Mouse (Mus musculus) right cerebral cortex, postnatal 14 days (tissue): ENCODE data around the gene Map4k2.
A peak's percentile ranks its signal among the peaks of the same experiment; 100 is the strongest.

ENCODE experiments used
- DNase-seq: peaks from one replicate; pipeline ENCODE4 v3.0.0; 2022

Map4k2 gene

DNA sequence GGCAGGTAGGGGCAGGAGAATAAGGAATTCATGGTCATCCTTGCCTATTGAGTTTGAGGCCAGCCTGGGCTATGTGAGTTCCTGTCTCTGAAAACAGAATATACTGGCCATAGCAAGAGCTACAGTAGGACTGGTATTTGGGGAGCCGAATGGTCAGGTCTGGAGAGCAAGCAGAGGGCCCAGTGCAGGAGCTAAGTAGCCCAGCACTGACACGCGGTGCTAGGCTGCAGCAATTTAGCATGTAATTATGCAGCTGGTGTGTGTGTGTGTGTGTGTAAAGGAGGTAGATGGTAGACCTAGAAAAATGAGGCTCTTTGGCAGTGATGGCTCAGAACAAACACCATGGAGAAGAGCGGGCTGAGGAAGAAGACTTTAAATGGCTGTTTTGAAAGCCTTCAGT, 6.7 kb downstream of the Map4k2 start:
- DNase-seq: no peak

- no peak for DNase-seq
These were observed 7.8 kb downstream of the Map4k2 start for GRCm38 (mm10) chr19:6348717-6349116.

- no peak for DNase-seq
These were observed 8.5 kb downstream of the Map4k2 start for GRCm38 (mm10) chr19:6349215-6349983.

DNA sequence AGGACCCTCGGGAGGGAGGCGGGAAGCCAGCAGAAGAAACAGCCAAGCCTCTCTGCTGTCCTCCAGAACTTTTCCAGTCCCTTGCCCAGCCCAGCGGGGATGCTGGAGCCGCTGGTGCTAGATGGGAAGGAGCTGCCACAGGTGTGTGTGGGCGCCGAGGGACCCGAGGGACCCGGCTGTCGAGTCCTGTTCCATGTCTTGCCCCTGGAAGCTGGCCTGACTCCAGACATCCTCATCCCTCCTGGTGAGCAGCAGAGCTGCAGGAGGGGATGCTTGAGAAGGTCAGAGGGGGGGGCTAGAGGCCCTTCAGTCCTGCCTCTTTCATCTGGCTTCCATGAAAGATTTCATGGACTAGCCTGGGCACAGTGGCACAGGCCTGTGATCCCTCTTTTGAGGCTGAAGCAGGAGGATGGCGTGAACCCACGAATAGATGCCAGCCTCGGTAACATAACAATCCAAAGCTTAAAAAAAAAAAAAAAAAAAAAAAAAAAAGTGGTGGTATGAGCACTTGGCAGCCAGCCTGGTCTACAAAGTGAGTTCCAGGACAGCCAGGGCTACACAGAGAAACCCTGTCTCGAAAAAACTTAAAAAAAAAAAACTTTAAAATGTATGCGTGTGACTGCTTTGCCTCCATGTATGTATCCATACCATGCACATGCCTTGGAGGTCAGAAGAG, 10.6 kb downstream of the Map4k2 start:
- DNase-seq: no peak

DNA sequence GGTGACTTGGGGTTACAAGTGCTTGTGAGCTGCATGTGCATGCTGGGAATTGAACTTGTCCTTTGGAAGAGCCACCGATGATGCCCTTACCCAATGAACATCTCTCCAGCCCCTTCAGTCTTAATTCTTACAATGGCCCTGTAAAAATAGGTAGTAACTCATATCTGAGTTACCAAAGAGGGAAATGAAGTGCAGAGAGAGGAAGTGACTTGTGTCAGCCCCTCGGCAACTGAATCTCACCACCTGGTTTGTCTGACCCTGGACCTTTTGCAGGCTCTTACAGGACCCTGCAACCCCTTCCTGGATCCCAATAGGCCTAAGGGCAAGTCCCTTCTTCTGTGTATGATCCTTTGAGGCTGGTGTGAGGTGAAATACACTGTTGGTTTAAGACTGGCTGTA, 11.2 kb downstream of the Map4k2 start:
- no peak for DNase-seq

- no peak for DNase-seq
These were observed 13.1 kb downstream of the Map4k2 start for GRCm38 (mm10) chr19:6354030-6354429.

- DNase-seq: no peak
These were observed 20.4 kb downstream of the Map4k2 start for GRCm38 (mm10) chr19:6361291-6361690.

DNA sequence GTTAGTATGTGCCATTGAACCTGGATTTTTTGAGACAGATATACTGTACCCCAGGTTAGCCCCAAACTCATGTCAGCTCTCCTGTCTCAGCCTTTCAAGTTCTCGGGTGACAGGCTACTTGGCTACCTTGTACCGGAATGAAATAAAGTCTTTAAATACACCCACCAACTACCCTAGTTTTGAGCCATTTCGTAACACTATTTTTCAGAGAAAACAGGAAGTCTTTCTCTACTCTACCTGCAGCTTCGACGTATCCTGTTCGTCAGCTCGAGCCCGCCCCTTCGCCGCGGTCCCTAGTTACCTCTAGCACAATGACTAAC, 22.1 kb downstream of the Map4k2 start:
- DNase-seq: no peak

DNA sequence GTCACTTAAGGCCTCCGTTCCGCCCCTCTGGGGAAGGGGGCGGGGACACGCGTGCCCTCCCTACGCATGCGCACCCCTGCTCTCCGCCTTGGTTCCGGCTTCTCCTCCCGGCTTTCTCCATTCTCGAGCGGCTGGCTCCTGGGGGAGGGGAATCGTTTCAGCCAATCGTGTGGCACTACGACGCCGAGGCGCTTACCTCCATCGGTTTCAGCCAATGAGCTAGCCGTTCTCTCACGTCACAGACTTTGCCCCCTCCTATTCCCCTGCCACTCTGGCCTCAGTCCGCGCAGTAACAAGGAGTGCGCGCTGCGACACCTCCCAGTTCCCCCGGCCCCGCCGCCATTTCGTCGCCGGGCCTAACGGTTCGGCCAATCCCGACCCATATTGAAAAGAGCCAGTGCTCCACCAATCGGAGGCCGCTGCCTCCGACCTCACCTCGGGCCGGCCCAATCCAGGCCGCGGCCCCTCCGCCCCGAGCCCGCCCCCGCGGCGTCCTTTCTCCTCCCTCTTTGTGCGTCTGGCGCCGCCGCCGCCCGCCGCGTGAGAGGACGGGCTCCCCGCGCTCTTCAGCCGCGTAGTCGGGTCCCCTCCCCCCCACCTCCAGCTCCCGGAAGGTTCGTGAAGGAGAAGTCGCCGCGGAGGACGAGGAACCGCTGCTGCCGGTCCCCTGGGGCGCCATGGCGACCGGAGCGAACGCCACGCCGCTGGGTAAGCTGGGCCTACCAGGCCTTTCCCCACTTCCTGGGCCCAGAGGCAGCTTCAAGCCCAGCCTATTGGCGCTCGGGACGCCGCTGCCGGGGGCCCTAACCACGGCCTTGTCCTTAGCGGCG, 22.7 kb downstream of the Map4k2 start, which contains the start of gene Sf1:
TSS of gene Sf1 (plus strand) at position 280 of the 830 bp plus-strand sequence.
- peak; percentile 99 for DNase-seq

GRCm38 (mm10) chr19:6364317-6364725, 23.4 kb downstream of the Map4k2 start:
- peak; percentile 93 for DNase-seq

- no peak for DNase-seq
These were observed 23.9 kb downstream of the Map4k2 start for GRCm38 (mm10) chr19:6364842-6365241.

- DNase-seq: no peak
These were observed 29.2 kb downstream of the Map4k2 start for GRCm38 (mm10) chr19:6370175-6370574.

DNA sequence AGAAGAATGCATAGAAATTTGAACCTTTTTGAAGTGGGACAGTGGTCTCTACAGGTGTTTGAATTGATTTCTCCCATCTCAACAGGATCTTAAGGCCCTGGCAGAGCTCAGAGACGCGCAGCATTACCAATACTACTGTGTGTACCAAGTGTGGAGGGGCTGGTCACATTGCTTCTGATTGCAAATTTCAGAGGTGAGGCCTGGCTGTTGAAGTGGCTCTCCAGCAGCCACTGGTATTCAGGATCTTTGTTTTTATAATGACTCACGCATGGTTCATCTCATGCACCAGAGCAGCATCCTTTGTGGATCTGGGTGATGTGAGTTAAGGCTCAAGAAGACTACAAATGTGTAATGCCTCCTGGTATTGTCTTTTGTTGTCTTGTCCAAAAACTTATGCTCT, 31.5 kb downstream of the Map4k2 start:
- DNase-seq: no peak

DNA sequence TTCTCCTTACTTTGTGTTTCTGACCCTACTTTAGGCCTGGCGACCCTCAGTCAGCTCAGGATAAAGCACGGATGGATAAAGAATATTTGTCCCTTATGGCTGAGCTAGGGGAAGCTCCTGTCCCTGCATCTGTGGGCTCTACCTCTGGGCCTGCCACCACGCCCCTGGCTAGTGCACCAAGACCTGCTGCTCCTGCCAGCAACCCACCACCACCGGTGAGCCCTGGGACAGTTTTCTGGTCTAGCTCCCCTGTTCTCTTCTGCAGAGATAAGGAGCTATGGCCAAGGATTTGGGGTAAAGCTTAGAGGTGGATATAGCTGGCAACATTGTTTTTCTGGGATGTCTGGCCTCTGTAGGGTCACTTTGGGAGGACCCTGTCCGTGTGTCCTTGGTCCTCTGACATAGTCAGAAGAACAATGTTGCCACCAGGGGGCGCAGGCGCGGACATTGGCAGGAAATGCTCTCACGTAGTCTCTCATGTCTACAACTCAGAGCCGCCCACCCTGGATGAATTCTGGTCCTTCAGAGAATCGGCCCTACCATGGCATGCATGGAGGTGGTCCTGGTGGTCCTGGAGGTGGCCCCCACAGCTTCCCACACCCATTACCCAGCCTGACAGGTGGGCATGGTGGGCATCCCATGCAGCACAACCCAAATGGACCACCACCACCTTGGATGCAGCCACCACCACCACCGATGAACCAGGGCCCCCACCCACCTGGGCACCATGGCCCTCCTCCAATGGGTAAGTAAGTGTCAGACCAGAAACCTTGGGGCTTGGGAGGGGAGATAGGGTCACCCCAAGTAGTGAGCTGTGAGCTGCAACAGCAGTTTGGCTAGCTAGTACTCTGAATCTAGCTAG, 32.8 kb downstream of the Map4k2 start:
- peak; percentile 93 for DNase-seq

DNA sequence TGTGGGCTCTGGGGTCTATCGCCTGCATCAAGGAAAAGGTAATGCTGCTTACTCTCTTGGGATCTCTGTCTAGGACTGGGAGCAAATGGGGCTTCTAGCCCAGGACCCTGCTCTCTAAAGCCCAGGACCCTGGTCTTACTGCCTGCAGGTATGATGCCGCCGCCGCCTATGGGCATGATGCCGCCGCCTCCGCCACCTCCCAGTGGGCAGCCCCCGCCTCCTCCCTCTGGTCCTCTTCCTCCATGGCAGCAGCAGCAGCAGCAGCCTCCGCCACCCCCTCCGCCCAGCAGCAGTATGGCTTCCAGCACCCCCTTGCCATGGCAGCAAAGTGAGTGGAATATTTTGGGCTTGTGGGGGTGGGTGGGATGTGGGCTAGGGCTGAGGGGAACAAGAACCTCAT, 33.6 kb downstream of the Map4k2 start:
- no peak for DNase-seq

- no peak for DNase-seq
These were observed 34.7 kb downstream of the Map4k2 start for GRCm38 (mm10) chr19:6375423-6376254.

- DNase-seq: peak; percentile 77
These were observed 35.3 kb downstream of the Map4k2 start for GRCm38 (mm10) chr19:6376255-6376564.

DNA sequence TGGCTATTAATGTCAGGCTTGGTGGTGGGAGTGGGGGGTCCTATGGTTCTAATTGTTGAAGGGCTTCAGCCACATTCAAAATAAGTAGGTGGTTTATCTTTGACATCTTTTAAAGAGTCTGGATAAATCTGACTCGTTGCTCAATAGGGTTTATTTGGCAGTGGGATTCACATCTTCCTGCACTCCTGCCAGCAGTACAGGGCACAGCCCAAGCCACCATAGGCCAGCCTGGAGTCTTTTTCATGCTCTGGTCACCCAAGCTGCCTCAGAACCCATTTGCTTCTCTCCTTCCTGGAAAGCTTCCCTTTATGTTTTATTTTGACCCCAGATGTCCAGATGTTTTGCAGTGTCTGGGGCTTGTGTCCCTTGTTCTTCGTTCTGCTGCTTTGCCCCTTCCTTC, 35.7 kb downstream of the Map4k2 start:
- DNase-seq: no peak

GRCm38 (mm10) chr19:6377327-6378040, 36.5 kb downstream of the Map4k2 start:
- DNase-seq: no peak

DNA sequence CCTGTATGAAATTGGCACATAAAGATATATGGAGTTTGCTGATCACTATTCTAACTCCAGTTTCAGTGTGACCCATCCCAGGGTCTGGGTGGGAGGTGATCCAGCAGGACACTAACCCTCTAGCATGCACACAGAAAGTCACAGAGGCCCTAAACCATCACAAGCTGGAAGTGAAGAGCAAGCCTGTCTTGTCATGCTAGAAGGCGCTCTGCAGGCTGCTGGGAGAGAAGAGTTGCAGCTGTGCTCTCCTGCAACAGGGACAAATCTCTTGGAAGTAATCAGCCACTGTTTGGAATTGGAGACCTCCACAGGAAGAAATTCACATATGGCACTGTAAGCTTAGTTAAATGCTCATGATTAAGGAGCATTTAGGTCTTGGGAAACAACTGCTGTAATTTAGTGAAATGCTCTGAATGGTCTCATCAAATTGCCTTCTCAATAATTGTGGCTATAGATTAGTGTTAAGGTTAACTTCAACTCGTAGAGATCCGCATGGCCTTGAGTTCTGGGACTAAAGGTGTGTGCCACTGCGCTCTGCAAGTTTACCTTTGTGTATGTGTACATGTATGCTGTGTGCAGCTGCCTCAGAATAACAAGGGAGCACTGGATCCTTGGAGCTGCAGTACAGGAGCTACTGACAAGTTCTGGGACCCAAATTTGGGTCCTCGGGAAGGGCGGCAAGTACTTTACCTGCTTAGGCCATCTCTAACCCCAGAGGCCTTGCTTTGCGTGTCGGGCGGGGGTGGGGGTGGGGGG, 39.7 kb downstream of the Map4k2 start:
- DNase-seq: no peak

GRCm38 (mm10) chr19:6381238-6381637, 40.3 kb downstream of the Map4k2 start:
- no peak for DNase-seq
